Comparison of ENCODE assay signal across 16 mouse cellular contexts in the genomic region with DNA sequence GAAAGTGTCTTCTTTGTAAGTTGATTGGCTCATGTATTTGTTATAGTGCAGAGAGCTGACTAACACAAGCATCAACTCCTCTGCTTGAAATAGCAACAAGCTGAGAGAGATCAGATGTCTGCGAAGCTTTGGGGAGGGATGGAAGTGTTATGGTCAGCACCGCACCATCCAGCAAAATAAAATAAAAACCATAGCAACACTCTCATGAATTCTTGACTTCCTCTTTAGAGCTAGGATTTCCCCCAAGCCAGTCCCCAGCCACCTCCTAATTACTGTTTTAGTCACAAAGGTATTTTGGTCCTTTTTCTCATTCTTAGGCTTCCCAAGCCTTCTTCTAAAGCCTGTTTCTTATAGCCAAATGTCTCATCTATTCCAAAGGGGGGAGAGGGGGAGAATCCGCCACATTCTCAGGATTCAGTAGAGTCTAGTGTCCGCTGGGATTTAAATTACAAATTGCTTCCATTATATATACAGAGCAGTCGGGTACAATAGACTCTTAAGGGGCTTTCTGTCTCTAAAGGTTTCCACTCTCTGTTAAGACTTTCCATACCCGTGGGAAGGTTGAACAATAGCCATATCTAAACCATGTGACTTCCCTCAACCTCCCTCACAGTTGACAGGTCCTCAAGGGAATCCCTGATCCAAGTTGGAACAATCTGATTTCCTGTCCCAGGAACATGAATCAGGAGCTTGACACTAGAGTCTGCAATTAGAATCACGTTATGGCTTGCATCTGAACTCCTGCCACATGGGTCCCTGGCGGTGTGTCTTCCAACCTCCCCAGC.
DNase-seq lines count a peak whose midpoint lies in the region; ATAC-seq and TF ChIP-seq lines count a peak whose summit lies in the region.
"Had no signal": no experiment of that assay in that cellular context is flagged by ENCODE, and none has a peak within 500 bp of the region (broad histone marks: within the 10 kb centered on the region; RNA-seq: fewer than 3 reads in every experiment).

No protein-coding gene starts in this region.

- H3K36me3 ChIP-seq in limb, embryonic 14.5 days (ENCODE audit: control insufficient read depth, insufficient read depth, low read length) = no peaks in the 10 kb centered on the region
- no peaks in the 10 kb centered on the region for H3K36me3 ChIP-seq in limb, embryonic 10.5 days
- H3K36me3 ChIP-seq: liver, embryonic 13.5 days; stomach, embryonic 15.5 days had no signal

- no peak overlapping the region for H3K4me2 ChIP-seq in limb, embryonic 14.5 days (replicated peaks; ENCODE audit: low read depth, low read length, severe bottlenecking)
- H3K4me2 ChIP-seq: liver, embryonic 13.5 days; stomach, embryonic 15.5 days had no signal

- no peaks in the 10 kb centered on the region for H3K9me3 ChIP-seq in limb, embryonic 14.5 days (ENCODE audit: control insufficient read depth, low read length)
- H3K9me3 ChIP-seq in limb, embryonic 10.5 days (replicated peaks) = no peaks in the 10 kb centered on the region
- H3K9me3 ChIP-seq: liver, embryonic 13.5 days; stomach, embryonic 15.5 days had no signal

- peak; percentile 16 for DNase-seq in embryo, embryonic 11 days
- no peak for DNase-seq in embryo, embryonic 9.5 days (ENCODE audit: extremely low spot score)
- DNase-seq in limb, embryonic 14.5 days (ENCODE audit: low spot score) = peak; percentile 21
- no peak for DNase-seq in limb, embryonic 10.5 days (ENCODE audit: low spot score)
- peak; percentile 41 to 60 for DNase-seq in heart, adult 9 months (ENCODE audit: low spot score in 2 of 2)
- DNase-seq in thymus, adult 18-20 months = no peak
- DNase-seq: adrenal gland, postnatal 10 days; cerebellum, postnatal 36 days; gastrocnemius, postnatal 10 days; liver, embryonic 13.5 days; lung, postnatal 14 days; right cerebral cortex, postnatal 4 days had no signal

- peaks cover 7% of the 10 kb centered on the region; the same call in 1 of the 2 replicates for H3K4me1 ChIP-seq in limb, embryonic 14.5 days (ENCODE audit: control insufficient read depth, insufficient read depth, low read length)
- H3K4me1 ChIP-seq in limb, embryonic 10.5 days = peaks cover 10% of the 10 kb centered on the region
- H3K4me1 ChIP-seq: liver, embryonic 13.5 days had no signal

- TF ChIP-seq POLR2A in limb, embryonic 14.5 days (IDR thresholded peaks at IDR 0.05; ENCODE audit: borderline replicate concordance, extremely low read depth, insufficient read depth, insufficient read length) = no peak

- H3K4me3 ChIP-seq in limb, embryonic 14.5 days (replicated peaks; ENCODE audit: low read length) = no peak overlapping the region
- H3K4me3 ChIP-seq in limb, embryonic 10.5 days = no peak overlapping the region
- H3K4me3 ChIP-seq: liver, embryonic 13.5 days; stomach, embryonic 15.5 days had no signal

- H3K27ac ChIP-seq in limb, embryonic 14.5 days (replicated peaks; ENCODE audit: low read depth, low read length) = no peak overlapping the region
- H3K27ac ChIP-seq in limb, embryonic 10.5 days = no peak overlapping the region
- H3K27ac ChIP-seq: liver, embryonic 13.5 days; stomach, embryonic 15.5 days had no signal

- no peak overlapping the region for H3K9ac ChIP-seq in limb, embryonic 14.5 days (ENCODE audit: low read depth, low read length, severe bottlenecking)
- H3K9ac ChIP-seq: liver, embryonic 13.5 days; stomach, embryonic 15.5 days had no signal

- ATAC-seq in limb, embryonic 14.5 days (ENCODE audit: low FRiP score, low read depth) = no peak
- ATAC-seq in hematopoietic stem cell, adult 5-6 weeks (replicated peaks in 1 of 2; ENCODE audit: insufficient read depth in 1 of 2, low FRiP score in 2 of 2, low TSS enrichment in 1 of 2, low read depth in 1 of 2, poor library complexity in 2 of 2, severe bottlenecking in 2 of 2) = peak; percentile 53 to 79; a peak in 3 of 4 replicates
- no peak for ATAC-seq in frontal cortex, adult (ENCODE audit: low TSS enrichment)
- ATAC-seq: forebrain, embryonic 16.5 days had no signal

- H3K27me3 ChIP-seq in limb, embryonic 14.5 days (ENCODE audit: control insufficient read depth, insufficient read depth, low read length) = no peaks in the 10 kb centered on the region
- no peaks in the 10 kb centered on the region for H3K27me3 ChIP-seq in limb, embryonic 10.5 days (ENCODE audit: low read depth, poor library complexity, severe bottlenecking)
- H3K27me3 ChIP-seq: liver, embryonic 13.5 days; stomach, embryonic 15.5 days had no signal

- 74% methylated on average over 8 of the region's 8 CpGs for WGBS in limb, embryonic 14.5 days
- 88% methylated on average over 8 of the region's 8 CpGs for WGBS in limb, embryonic 10.5 days

Comparison
In these comparisons a context has a peak if more than half of its experiments do, and no peak if none do; other contexts are left out.
1. DNase-seq: peak in embryo, embryonic 11 days (single experiment), limb, embryonic 14.5 days (single experiment) and heart, adult 9 months (2 of 2); none in embryo, embryonic 9.5 days (single experiment), limb, embryonic 10.5 days (single experiment) and thymus, adult 18-20 months (0 of 2).
2. ATAC-seq: peak in hematopoietic stem cell, adult 5-6 weeks (2 of 2); none in limb, embryonic 14.5 days (single experiment) and frontal cortex, adult (single experiment).